Mouse (Mus musculus): ENCODE results near the gene Foxj1.

The Foxj1 gene

GRCm38 (mm10) chr11:116306126-116306982, 28.8 kb downstream of the Foxj1 start:
- DNase-seq (ENCODE audit: low spot score in 2 of 2), result peak; percentile 81 to 88

- DNase-seq (ENCODE audit: low spot score in 2 of 2), result no peak
Measured at GRCm38 (mm10) chr11:116305423-116305822, 29.8 kb downstream of the Foxj1 start.

- no peak for DNase-seq (ENCODE audit: low spot score in 2 of 2)
Measured at GRCm38 (mm10) chr11:116298621-116299020, 36.6 kb downstream of the Foxj1 start.

DNA sequence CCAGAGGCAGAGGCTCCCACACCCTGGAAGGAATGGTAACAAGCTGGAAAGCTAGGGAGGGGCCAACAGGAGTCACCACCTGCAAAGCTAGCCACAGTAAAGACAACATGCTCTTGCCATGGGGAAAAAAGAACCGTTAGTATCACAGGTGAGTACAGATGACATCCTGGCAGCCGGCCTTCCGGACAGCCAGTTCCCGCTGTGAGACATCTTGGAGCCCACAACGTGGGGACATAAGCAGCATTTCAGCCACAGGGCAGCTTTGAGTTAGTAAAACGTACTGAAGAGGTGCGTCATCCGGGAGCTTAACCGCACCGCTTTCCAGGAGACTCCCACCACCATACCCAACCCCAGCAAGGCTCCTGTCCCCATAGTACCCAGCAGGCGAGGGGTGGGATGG, 37.0 kb downstream of the Foxj1 start:
- no peak for DNase-seq (ENCODE audit: low spot score in 2 of 2)

GRCm38 (mm10) chr11:116297017-116297416, 38.2 kb downstream of the Foxj1 start:
- DNase-seq (ENCODE audit: low spot score in 2 of 2), result no peak

- no peak for DNase-seq (ENCODE audit: low spot score in 2 of 2)
Measured at GRCm38 (mm10) chr11:116296191-116296734, 38.9 kb downstream of the Foxj1 start.

GRCm38 (mm10) chr11:116294319-116294718, 40.9 kb downstream of the Foxj1 start:
- DNase-seq (ENCODE audit: low spot score in 2 of 2), result no peak

GRCm38 (mm10) chr11:116293538-116294137, 41.6 kb downstream of the Foxj1 start:
- DNase-seq (ENCODE audit: low spot score in 2 of 2), result no peak

- DNase-seq (ENCODE audit: low spot score in 2 of 2), result no peak
Measured at GRCm38 (mm10) chr11:116292401-116292800, 42.8 kb downstream of the Foxj1 start.

GRCm38 (mm10) chr11:116290556-116290955, 44.6 kb downstream of the Foxj1 start:
- DNase-seq (ENCODE audit: low spot score in 2 of 2), result no peak

DNA sequence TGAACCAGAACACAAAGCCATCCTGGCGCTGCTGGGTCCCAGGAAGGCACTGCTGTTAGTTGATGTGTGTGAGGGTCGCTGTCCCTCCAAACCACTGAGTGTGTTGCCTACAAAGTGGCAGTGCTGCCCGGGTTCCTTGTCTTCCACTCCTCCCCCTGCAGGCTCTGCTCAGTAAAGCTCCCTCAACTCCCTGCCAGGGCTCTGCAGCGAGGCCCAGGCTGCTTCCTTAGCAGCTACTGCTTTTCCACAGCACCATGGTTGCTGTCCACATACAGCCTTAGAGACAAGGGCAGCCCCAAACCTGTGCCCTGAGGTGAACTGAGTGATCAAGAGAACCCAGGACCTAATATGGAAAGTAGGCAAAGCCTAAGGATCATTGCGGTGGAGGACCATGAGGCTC, 47.8 kb downstream of the Foxj1 start:
- no peak for DNase-seq (ENCODE audit: low spot score in 2 of 2)

DNA sequence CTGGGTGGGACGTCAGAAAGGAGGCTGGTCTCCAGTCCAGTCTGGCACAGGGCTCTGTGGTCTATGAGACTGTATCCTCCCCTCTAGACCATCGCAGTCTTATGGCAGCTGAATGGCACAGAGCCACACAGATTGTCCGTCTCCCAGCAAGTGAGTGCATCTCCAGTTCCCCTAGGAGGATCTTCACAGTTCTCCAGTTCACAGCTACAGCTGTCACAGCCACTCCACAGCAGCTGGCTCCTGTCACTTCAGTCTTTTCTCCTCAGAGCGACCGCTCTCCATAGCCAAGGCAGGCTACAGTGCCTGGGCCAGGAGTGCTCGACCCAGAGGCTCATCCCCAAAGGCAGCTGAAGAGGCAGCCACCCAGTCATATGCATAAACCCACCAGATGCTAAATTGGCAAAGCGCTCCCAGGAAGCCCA, 49.4 kb downstream of the Foxj1 start:
- DNase-seq (ENCODE audit: low spot score in 2 of 2), result no peak

DNA sequence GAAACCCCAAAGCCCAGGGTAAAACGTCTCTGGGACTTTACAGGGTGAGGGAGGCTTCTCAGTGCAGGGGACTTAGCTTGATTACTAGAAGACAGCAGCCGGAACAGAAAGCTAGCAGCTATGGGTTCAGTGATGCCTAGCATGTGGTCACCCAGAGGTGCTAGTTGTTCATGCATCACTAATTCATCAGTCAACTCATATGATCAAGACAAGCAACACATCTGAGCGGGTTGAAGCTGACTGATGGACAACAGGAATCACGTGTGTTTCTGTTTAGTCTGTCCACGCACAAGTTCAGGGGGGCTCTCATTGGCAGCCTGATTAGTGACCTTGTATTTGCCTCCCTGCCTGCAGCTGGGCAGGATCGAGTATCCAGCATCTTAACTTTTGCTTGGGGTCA, 51.2 kb downstream of the Foxj1 start:
- no peak for DNase-seq (ENCODE audit: low spot score in 2 of 2)

DNA sequence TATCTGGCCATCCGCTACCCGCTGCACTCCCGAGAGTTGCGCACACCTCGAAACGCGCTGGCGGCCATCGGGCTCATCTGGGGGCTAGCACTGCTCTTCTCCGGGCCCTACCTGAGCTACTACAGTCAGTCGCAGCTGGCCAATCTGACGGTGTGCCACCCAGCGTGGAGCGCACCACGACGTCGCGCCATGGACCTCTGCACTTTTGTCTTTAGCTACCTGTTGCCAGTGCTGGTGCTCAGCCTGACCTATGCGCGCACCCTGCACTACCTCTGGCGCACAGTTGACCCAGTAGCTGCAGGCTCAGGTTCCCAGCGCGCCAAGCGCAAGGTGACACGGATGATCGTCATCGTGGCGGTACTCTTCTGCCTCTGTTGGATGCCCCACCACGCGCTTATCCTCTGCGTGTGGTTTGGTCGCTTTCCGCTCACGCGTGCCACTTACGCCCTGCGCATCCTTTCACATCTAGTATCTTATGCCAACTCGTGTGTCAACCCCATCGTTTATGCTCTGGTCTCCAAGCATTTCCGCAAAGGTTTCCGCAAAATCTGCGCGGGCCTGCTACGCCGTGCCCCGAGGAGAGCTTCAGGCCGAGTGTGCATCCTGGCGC, 52.2 kb downstream of the Foxj1 start:
- DNase-seq (ENCODE audit: low spot score in 2 of 2), result no peak

DNA sequence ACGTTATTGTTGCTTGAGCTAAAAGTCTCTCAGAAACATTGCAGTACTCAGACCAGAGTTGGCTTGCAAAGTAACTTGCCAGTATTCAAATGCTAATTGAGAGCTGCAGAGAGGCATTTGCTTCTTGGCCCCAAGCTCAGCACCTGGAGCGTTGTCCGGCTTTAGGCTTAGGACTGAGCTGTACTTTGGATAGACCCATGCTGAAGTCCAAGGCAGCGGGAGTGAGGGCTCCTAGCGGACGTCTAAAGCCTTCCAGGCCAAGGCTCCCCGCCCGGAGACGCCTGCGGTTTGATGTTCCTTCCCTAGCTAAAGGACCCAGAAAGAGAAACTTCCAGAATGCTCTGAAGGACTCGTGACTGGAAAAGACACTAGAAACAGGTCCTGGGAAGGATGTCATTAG, 53.1 kb downstream of the Foxj1 start:
- DNase-seq (ENCODE audit: low spot score in 2 of 2), result no peak

DNA sequence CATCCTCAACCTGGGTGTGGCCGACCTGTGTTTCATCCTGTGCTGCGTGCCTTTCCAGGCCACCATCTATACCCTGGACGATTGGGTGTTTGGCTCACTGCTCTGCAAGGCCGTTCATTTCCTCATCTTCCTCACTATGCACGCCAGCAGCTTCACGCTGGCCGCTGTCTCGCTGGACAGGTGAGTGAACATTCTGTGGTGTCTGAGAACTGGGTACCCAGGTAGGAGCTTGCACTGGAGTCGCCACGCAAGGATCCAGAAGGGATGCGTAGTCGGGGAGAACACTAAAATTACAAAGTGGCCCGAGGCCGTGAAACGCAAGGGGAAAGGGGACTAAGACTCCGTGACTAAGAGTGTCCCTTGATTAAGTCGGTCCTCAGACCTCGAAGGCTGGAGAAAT, 53.5 kb downstream of the Foxj1 start:
- DNase-seq (ENCODE audit: low spot score in 2 of 2), result no peak

DNA sequence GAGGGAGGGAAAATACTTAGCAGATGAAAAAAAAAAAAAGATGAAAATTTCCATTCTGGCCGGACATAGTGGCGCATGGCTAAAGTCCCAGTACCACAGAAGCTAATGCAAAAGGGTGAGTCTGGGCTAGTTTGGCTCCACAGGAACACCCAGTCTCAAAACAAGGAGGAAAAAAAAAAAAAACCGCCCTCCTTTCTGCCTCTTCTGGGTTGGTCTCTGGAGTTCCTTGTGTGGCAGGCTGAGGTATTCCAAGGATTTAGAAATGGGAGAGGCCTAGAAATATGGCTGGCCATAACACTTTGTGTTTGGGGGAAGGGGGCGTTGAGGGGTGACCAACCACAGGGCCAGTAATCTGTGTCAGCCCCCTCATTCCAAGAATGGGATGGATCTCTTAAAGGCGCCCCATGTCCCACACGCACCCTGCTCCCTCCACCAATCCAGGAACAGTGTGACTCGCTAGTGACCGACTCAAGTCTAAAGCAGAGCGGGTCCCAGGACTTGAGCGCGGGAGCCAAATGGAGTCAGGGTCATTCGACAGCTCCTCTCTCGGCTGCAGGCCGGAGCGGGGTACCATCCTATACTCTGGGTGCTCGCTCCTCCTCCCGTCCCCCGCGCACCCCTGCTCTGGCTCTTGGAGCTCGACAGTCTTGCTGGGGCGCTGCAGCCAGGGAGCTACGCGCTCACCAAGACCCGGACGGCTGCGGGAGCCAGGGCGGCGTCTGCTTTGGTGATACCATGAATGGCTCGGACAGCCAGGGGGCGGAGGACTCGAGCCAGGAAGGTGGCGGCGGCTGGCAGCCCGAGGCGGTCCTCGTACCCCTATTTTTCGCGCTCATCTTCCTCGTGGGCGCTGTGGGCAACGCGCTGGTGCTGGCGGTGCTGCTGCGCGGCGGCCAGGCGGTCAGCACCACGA, 54.2 kb downstream of the Foxj1 start, which contains the start of gene Galr2:
Gene Galr2 (plus strand): TSS at position 189 of the 913 bp plus-strand sequence.
- DNase-seq (ENCODE audit: low spot score in 2 of 2), result no peak

Data from frontal cortex, postnatal 10 days (tissue).